Mouse (Mus musculus) bone marrow macrophage, adult 2 months (primary cell): ENCODE results near the gene Ndfip2. TPM values are rescaled to one million over a fixed set of nuclear protein-coding genes. Genes with fewer than 3 reads are reported as not detected.

Experiments used
- H3K27ac ChIP-seq: 2 replicates; pipeline ENCODE4 v1.5.1; 2012; ENCODE audit warnings: low read depth, low read length; ENCODE audit not compliant: insufficient read depth
- H3K4me1 ChIP-seq: 2 replicates; pipeline ENCODE4 v1.6.1; 2012; ENCODE audit warnings: low read length; ENCODE audit not compliant: control insufficient read depth, insufficient read depth
- H3K4me3 ChIP-seq: 2 replicates; pipeline ENCODE4 v1.5.1; 2012; ENCODE audit warnings: mild to moderate bottlenecking, low read length, moderate library complexity; ENCODE audit not compliant: insufficient read depth
- CTCF ChIP-seq: IDR thresholded peaks from 2 replicates; pipeline ENCODE4 v1.5.1; 2012; ENCODE audit warnings: low read depth, mild to moderate bottlenecking, low read length, moderate library complexity
- POLR2A ChIP-seq: IDR thresholded peaks from 2 replicates; pipeline ENCODE4 v1.6.1; 2012; ENCODE audit warnings: mild to moderate bottlenecking, low read depth, low read length, borderline replicate concordance
- polyA plus RNA-seq: library from polyadenylated mRNA; stranded (reverse); fragments of >200 nt; gene quantifications from 2 replicates; pipeline ENCODE4 v1.2.4, GENCODE M21; 2012; ENCODE audit not compliant: missing spikeins, insufficient read depth, insufficient read length

The Ndfip2 gene
- polyA plus RNA-seq, 1 experiment = 33.6 TPM

DNA sequence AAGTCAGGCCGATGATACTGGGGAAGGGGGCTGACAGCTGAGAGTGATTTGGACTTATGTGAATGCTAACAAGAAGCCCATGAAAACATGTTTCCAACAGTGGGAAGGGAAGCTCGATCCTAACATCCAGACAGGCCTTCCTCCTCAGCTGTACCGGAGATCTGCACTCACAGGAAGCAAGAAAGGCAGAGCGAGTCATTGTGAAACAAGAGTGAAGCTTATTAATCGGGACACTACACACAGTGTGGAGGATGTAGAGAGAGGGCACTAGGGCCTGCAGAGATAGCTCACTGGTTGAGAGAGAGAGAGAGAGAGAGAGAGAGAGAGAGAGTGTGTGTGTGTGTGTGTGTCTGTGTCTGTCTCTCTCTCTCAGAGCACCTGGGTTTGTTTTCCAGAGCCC is 16.8 kb downstream of the Ndfip2 start:
- H3K4me1 ChIP-seq = peaks cover 21% of the 10 kb centered on the region
- no peak for TF ChIP-seq POLR2A
- no peak for TF ChIP-seq CTCF
- no peak overlapping the region for H3K4me3 ChIP-seq
- no peak overlapping the region for H3K27ac ChIP-seq

DNA sequence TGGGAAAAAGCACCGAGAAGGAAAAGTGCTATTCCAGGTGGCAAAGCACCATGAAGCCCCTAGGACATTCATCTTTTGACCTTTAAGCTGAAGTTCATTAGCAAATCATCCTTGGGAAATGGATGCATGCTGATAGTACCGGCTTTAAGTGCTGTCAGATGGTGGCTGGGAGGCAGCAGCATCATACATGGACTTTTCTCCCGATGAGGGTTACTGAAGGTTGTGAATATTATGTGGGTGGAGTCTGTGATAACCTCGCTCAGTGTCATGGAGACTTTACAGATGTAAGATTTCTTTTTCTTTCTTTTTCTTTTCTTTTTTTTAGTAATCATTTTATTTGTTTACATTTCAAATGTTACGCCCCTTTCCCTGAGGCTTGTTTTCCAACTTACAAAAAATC is 18.9 kb downstream of the Ndfip2 start:
- Histone ChIP-seq H3K27ac (no peak overlapping the region), H3K4me3 (no peak overlapping the region), H3K4me1 (peaks cover 18% of the 10 kb centered on the region)
- TF ChIP-seq CTCF = no peak
- TF ChIP-seq POLR2A = no peak

GRCm38 (mm10) chr14:105284062-105284461 is 25.7 kb downstream of the Ndfip2 start:
- H3K4me3 ChIP-seq = no peak overlapping the region
- TF ChIP-seq POLR2A = no peak
- no peak for TF ChIP-seq CTCF
- peaks cover 12% of the 10 kb centered on the region for H3K4me1 ChIP-seq
- no peak overlapping the region for H3K27ac ChIP-seq

DNA sequence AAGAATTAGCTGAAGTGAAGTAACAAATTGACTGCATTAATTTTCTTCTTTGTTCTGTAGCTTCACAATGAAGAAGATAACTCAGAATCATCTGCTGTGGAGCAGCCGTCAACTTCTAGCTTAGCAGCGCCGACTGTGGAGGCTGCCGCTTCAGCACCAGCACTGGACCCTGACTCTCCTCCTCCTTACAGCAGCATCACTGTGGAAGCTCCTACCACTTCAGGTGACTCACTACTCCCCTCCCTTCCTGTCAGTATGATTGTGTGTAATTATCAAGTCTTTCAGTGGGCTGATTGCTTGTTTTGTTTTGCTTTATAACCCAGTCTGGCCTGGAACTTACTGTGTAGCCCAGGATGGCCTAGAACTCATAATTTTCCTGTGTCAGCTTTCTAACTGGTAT is 29.2 kb downstream of the Ndfip2 start:
- Histone ChIP-seq H3K4me1 (peaks cover 13% of the 10 kb centered on the region), H3K27ac (no peak overlapping the region), H3K4me3 (no peak overlapping the region)
- no peak for TF ChIP-seq CTCF
- no peak for TF ChIP-seq POLR2A

GRCm38 (mm10) chr14:105287972-105288371 is 29.6 kb downstream of the Ndfip2 start:
- TF ChIP-seq POLR2A (no peak), CTCF (no peak)
- Histone ChIP-seq H3K4me1 (peaks cover 13% of the 10 kb centered on the region), H3K4me3 (no peak overlapping the region), H3K27ac (0 out of 2 replicates have a peak overlapping the region, but pooled peaks have one; percentile 17)

DNA sequence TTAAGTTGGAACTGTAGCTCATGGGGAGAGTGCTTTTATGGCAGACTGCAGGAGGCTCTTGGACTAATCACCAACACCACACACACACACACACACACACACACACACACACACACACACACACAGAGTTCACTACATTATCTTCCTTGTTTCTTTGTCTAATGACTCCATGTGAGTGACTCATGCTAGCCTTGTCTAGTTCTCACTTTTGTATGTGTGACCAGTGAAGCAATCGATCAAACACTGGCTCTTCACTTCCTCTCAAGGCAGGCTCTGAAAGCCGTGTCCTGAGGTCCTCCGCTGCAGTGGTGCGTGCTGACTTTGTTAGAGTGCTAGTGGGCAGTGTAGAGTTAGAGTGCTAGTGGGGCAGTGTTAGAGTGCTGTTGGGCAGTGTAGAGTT is 30.2 kb downstream of the Ndfip2 start:
- H3K27ac ChIP-seq = peak overlapping the region; percentile 47
- no peak for TF ChIP-seq CTCF
- TF ChIP-seq POLR2A = no peak
- H3K4me1 ChIP-seq = peaks cover 13% of the 10 kb centered on the region
- no peak overlapping the region for H3K4me3 ChIP-seq

DNA sequence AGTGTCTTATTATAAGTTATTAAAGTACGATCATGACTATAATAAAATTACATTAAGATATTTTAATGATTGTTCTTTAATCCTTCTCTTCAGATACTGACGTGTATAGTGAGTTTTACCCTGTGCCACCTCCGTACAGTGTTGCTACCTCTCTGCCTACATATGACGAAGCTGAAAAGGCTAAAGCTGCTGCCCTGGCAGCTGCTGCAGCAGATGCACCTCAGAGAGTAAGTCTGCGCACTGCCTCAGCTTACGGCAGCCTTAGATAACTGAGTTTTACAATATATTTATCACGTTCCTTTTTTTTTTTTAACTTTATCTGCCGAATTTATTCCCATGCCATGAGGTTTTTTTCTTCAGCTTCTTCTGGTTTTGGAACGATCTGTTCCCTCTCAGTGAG is 33.8 kb downstream of the Ndfip2 start:
- TF ChIP-seq CTCF (no peak), POLR2A (no peak)
- Histone ChIP-seq H3K4me1 (peaks cover 9% of the 10 kb centered on the region), H3K4me3 (no peak overlapping the region), H3K27ac (no peak overlapping the region)

- Histone ChIP-seq H3K27ac (no peak overlapping the region), H3K4me1 (peaks cover 3% of the 10 kb centered on the region), H3K4me3 (no peak overlapping the region)
- TF ChIP-seq CTCF (no peak), POLR2A (no peak)
Measured at GRCm38 (mm10) chr14:105293777-105294176, 35.4 kb downstream of the Ndfip2 start.

- Histone ChIP-seq H3K4me3 (no peak overlapping the region), H3K4me1 (0 out of 2 replicates have a peak, but pooled peaks cover 2% of the 10 kb centered on the region), H3K27ac (no peak overlapping the region)
- TF ChIP-seq CTCF = no peak
- no peak for TF ChIP-seq POLR2A
Measured at GRCm38 (mm10) chr14:105295820-105296582, 37.6 kb downstream of the Ndfip2 start.

DNA sequence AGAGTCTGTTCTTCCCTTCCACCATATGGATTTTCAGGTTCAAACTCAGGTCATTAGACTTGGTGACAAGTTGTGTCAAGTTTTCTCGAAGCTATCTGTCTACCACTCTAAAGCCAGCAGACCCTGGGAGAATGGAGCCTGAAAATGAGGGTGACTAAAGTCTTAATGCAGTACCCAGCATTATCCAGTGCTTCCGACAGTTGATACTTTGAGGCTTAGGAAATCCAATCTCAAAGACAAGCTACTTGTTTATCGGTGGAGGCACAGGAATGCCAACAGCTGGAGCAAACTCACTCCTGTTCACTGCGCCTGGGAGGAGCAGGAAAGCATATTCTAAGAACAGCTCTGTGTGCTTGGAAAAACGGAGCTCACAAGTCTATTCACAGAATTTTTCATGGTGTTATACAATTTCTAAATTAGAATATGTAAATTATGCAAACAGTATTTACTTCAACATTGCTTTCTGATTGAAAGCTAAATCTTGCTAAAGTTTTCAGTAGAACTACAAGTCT is 41.4 kb downstream of the Ndfip2 start:
- no peak overlapping the region for H3K4me3 ChIP-seq
- TF ChIP-seq POLR2A (no peak), CTCF (no peak)
- H3K27ac ChIP-seq = no peak overlapping the region
- H3K4me1 ChIP-seq = 0 out of 2 replicates have a peak, but pooled peaks cover 2% of the 10 kb centered on the region
